Mouse (Mus musculus) liver, postnatal 0 days (tissue): ENCODE measurements around the gene Sh3tc1. TPM values are rescaled to one million over a fixed set of nuclear protein-coding genes. Genes with fewer than 3 reads are reported as not detected.

Source experiments
- ATAC-seq: fragments of 200-750 bp; cut with Nextera tagmentation; 2 replicates; pipeline ENCODE4 v1.8.0; 2017; ENCODE audit warnings: mild to moderate bottlenecking, moderate library complexity
- DNase-seq: peaks from one replicate; pipeline ENCODE4 v3.0.0-alpha.2; 2016
- H3K27ac ChIP-seq: fragments of 300-500 bp; sonication (generic); 2 replicates; pipeline ENCODE4 v1.5.1; 2014; ENCODE audit warnings: antibody characterized with exemption, moderate library complexity, mild to moderate bottlenecking, low read depth
- H3K27me3 ChIP-seq: fragments of 300-500 bp; sonication (generic); 2 replicates; pipeline ENCODE4 v1.6.1; 2014; ENCODE audit warnings: low read length, control low read depth, mixed read lengths; ENCODE audit not compliant: insufficient read depth
- H3K36me3 ChIP-seq: fragments of 300-500 bp; sonication (generic); replicated peaks from 2 replicates; pipeline ENCODE4 v1.6.1; 2014; ENCODE audit warnings: mild to moderate bottlenecking, control low read depth, low read length, moderate library complexity, mixed read lengths; ENCODE audit not compliant: insufficient read depth
- H3K4me1 ChIP-seq: fragments of 300-500 bp; sonication (generic); 2 replicates; pipeline ENCODE4 v1.6.1; 2014; ENCODE audit warnings: antibody characterized with exemption, mild to moderate bottlenecking, control low read depth; ENCODE audit not compliant: insufficient read depth
- H3K4me2 ChIP-seq: fragments of 300-500 bp; sonication (generic); 2 replicates; pipeline ENCODE4 v1.6.1; 2014; ENCODE audit warnings: low read depth, mild to moderate bottlenecking, low read length, moderate library complexity, mixed read lengths
- H3K4me3 ChIP-seq: fragments of 300-500 bp; sonication (generic); 2 replicates; pipeline ENCODE4 v1.5.1; 2014; ENCODE audit warnings: low read depth, low read length
- H3K9ac ChIP-seq: fragments of 300-500 bp; sonication (generic); replicated peaks from 2 replicates; pipeline ENCODE4 v1.6.1; 2014; ENCODE audit warnings: mild to moderate bottlenecking, moderate library complexity
- H3K9me3 ChIP-seq: fragments of 300-500 bp; sonication (generic); 2 replicates; pipeline ENCODE4 v1.6.1; 2016; ENCODE audit warnings: mild to moderate bottlenecking, control low read depth, low read length, mixed read lengths
- CTCF ChIP-seq: sonication (generic); IDR thresholded peaks from 2 replicates; pipeline ENCODE4 v1.5.1; 2016; ENCODE audit warnings: antibody characterized with exemption, low read depth
- EP300 ChIP-seq: IDR thresholded peaks from 2 replicates; pipeline ENCODE4 v1.6.1; 2016; ENCODE audit warnings: antibody characterized with exemption, low read depth, mild to moderate bottlenecking
- WGBS: fragments of 180-500 bp; shearing (Covaris S2); extraction: QIAGEN DNeasy Blood & Tissue Kit; methylation state at CpG from one replicate; pipeline ENCODE4 v1.1.7; 2014; ENCODE audit not compliant: insufficient replicate concordance; 5-methylcytosine and 5-hydroxymethylcytosine counted together
- polyA plus RNA-seq: library from polyadenylated mRNA; unstranded; fragments of >200 nt; fragmentation: Nextera tagmentation; extraction: Ambion mirVana; gene quantifications from 2 replicates; pipeline ENCODE4 v1.2.1, GENCODE M21; 2015

The Sh3tc1 gene
- polyA plus RNA-seq, 1 experiment from 2014 or later = 3.5 TPM

- Histone ChIP-seq H3K4me3 (no peak overlapping the region), H3K36me3 (no peaks in the 10 kb centered on the region), H3K9ac (no peak overlapping the region), H3K9me3 (no peaks in the 10 kb centered on the region), H3K27me3 (0 out of 2 replicates have a peak, but pooled peaks cover 6% of the 10 kb centered on the region), H3K27ac (no peak overlapping the region), H3K4me2 (no peak overlapping the region), H3K4me1 (peaks cover 19% of the 10 kb centered on the region)
- 88% methylated on average over 2 of the region's 2 CpGs for WGBS
- no peak for ATAC-seq
- TF ChIP-seq CTCF = no peak
- TF ChIP-seq EP300 = no peak
- no peak for DNase-seq
Observed at GRCm38 (mm10) chr5:35739005-35739404, 782 bp downstream of the Sh3tc1 start.

- Histone ChIP-seq H3K9ac (no peak overlapping the region), H3K27ac (no peak overlapping the region), H3K4me3 (no peak overlapping the region), H3K27me3 (0 out of 2 replicates have a peak, but pooled peaks cover 6% of the 10 kb centered on the region), H3K4me2 (no peak overlapping the region), H3K4me1 (peaks cover 20% of the 10 kb centered on the region), H3K36me3 (no peaks in the 10 kb centered on the region), H3K9me3 (no peaks in the 10 kb centered on the region)
- ATAC-seq = peak; percentile 91
- TF ChIP-seq EP300 = no peak; the same call in 1 of the 2 replicates
- no peak for TF ChIP-seq CTCF
- peak; percentile 81 for DNase-seq
- 56% methylated on average over 20 of the region's 20 CpGs for WGBS
Observed at GRCm38 (mm10) chr5:35737231-35737901, 2.4 kb downstream of the Sh3tc1 start.

GRCm38 (mm10) chr5:35733523-35733922 is 6.3 kb downstream of the Sh3tc1 start:
- WGBS = 64% methylated on average over 2 of the region's 2 CpGs
- Histone ChIP-seq H3K27me3 (no peaks in the 10 kb centered on the region), H3K4me3 (no peak overlapping the region), H3K36me3 (no peaks in the 10 kb centered on the region), H3K4me1 (peaks cover 27% of the 10 kb centered on the region), H3K4me2 (no peak overlapping the region), H3K27ac (no peak overlapping the region), H3K9me3 (no peaks in the 10 kb centered on the region), H3K9ac (no peak overlapping the region)
- no peak for DNase-seq
- TF ChIP-seq EP300 (no peak), CTCF (no peak)
- no peak for ATAC-seq

GRCm38 (mm10) chr5:35731006-35731405 is 8.8 kb downstream of the Sh3tc1 start:
- Histone ChIP-seq H3K36me3 (no peaks in the 10 kb centered on the region), H3K9me3 (no peaks in the 10 kb centered on the region), H3K4me1 (peaks cover 23% of the 10 kb centered on the region), H3K9ac (no peak overlapping the region), H3K4me3 (no peak overlapping the region), H3K27me3 (no peaks in the 10 kb centered on the region), H3K27ac (no peak overlapping the region), H3K4me2 (no peak overlapping the region)
- 63% methylated on average over 4 of the region's 4 CpGs for WGBS
- ATAC-seq = no peak
- TF ChIP-seq CTCF (no peak), EP300 (no peak)
- DNase-seq = no peak

GRCm38 (mm10) chr5:35730552-35730951 is 9.2 kb downstream of the Sh3tc1 start:
- H3K9me3 ChIP-seq = no peaks in the 10 kb centered on the region
- no peaks in the 10 kb centered on the region for H3K27me3 ChIP-seq
- no peaks in the 10 kb centered on the region for H3K36me3 ChIP-seq
- H3K4me1 ChIP-seq = peaks cover 26% of the 10 kb centered on the region
- H3K4me2 ChIP-seq = no peak overlapping the region
- no peak overlapping the region for H3K27ac ChIP-seq
- WGBS = 42% methylated on average over 1 of the region's 1 CpGs
- DNase-seq = no peak
- H3K4me3 ChIP-seq = no peak overlapping the region
- H3K9ac ChIP-seq = no peak overlapping the region
- TF ChIP-seq CTCF (no peak), EP300 (no peak)
- no peak for ATAC-seq

- Histone ChIP-seq H3K4me1 (peaks cover 27% of the 10 kb centered on the region), H3K9me3 (no peaks in the 10 kb centered on the region), H3K36me3 (no peaks in the 10 kb centered on the region), H3K9ac (no peak overlapping the region), H3K4me3 (no peak overlapping the region), H3K27ac (no peak overlapping the region), H3K4me2 (no peak overlapping the region), H3K27me3 (no peaks in the 10 kb centered on the region)
- DNase-seq (peak; percentile 48), ATAC-seq (peak; percentile 37)
- WGBS = 64% methylated on average over 3 of the region's 3 CpGs
- TF ChIP-seq EP300 (no peak), CTCF (no peak)
Observed at GRCm38 (mm10) chr5:35729844-35730243, 9.9 kb downstream of the Sh3tc1 start.
